Mouse (Mus musculus): ENCODE data around the gene Txndc5.
A peak's percentile ranks its signal among the peaks of the same experiment; 100 is the strongest.

Gene Txndc5

DNA sequence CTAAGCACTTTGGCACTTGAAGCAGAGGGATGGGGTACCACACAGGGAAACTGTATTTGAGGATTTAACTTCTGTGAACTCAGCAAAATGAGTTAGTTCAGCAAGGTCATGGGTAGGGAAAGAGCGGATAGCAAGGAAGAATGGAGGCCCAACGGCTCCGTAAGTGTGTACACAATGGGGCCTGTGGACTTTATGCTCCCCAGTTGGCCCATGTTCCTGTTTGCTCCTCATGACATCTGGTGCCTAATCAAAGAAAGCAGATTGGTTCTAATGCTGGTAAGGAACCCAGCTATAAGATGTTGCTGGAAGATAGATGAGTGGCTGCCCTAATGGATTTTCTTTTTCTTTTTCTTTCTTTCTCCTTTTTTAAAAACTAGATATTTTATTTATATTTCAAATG lies 3.4 kb downstream of the Txndc5 start:
- no peak for DNase-seq

DNA sequence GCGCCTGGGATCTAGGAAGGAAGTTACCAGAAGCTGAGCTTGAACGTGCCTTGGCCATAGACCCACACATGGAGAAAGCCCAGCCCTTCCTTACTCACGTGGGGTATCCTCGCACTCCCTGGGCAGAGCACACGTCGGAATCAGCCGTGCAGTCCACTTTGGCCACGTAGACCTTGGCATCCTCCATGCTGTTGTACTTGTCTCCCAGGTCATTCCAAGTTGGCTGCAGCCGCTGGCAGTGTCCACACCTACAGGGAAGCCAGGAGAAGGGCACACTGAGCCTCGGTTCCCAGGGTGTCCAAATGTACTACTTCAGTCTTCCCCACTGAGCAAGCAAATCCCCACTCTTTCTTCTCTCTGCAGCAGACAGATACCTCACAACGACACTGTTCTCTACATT lies 5.4 kb downstream of the Txndc5 start:
- no peak for DNase-seq

- no peak for DNase-seq
These were observed 6.5 kb downstream of the Txndc5 start for GRCm38 (mm10) chr13:38522056-38522654.

- DNase-seq: no peak
These were observed 8.3 kb downstream of the Txndc5 start for GRCm38 (mm10) chr13:38520299-38520698.

DNA sequence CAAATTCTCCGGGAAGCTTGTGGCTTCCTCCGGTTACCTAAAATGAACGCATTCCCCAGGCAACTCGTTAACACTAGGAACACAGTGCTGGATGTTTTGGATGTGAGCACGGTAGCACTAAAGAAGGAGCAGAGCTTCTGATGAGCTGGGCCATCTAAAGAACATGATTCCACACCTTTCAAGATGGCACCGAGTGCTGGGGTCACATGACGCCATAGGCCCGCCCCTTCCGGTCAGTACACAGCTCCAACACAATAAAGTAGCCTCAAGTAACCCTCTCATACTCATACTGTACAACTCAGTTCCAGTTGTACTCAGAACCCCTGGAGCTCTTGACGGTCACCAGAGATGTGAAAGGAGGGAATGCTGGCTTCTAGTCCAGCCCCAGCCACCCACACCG lies 12.0 kb downstream of the Txndc5 start:
- DNase-seq: no peak

DNA sequence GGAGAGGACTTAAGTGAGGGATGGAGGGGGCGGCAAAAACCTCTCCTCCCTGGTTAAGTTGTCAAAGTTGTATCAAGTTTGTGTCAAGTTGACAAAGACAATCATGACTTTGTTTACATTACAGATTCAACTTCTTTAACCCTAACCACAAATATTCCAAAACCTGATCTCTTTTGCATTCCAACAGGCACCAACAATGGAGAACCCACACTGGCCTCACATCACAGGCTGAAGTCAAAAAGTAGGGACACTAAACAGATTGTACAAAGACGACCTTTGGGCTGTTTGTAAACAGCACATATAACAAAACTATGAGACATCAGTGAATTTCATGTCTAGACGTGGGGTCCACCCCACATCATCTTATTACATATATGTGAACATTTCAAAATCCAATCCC lies 12.8 kb downstream of the Txndc5 start:
- DNase-seq: no peak

GRCm38 (mm10) chr13:38515431-38515830 lies 13.2 kb downstream of the Txndc5 start:
- DNase-seq: no peak

GRCm38 (mm10) chr13:38513921-38514320 lies 14.7 kb downstream of the Txndc5 start:
- no peak for DNase-seq

DNA sequence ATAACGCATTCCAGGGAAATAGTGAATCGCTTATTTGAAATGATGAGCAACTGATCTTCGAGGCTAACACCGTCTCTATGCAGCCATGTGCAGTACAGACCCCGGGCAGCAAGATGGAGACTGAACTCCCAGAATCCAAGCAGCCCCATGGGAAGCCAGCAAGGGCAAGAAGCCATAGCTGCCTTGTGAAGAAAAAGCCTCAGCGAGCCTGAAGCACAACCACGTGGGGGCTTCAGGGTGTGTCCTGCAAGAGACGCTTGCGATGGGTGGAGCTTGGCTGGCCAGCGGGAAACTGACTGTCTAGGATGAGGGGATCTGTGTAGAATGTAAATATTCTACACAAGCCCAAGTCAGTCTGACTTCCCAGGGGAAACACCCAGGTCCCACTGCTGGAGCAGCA lies 16.6 kb downstream of the Txndc5 start:
- DNase-seq: no peak

- no peak for DNase-seq
These were observed 18.8 kb downstream of the Txndc5 start for GRCm38 (mm10) chr13:38509681-38510341.

GRCm38 (mm10) chr13:38506936-38507335 lies 21.7 kb downstream of the Txndc5 start:
- no peak for DNase-seq

DNA sequence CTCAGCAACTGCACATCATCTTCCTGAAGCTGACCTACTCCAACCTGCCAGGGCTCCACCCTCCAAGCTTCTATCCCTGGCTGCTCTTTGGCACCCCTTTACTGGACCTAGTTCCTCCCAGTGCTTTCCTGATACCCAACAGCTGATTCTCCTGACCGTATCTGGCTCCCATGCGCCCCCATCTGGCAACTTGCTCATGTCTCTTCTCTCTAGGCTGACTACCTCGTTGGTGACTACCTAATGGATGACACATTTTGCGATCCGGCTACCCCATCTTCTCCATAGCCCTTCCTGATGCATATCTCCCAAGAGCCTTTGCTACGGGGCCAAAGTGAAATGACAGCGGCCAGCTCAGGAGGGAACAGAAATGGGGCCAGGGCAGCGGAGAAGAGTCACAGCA lies 22.3 kb downstream of the Txndc5 start:
- DNase-seq: peak; percentile 18

DNA sequence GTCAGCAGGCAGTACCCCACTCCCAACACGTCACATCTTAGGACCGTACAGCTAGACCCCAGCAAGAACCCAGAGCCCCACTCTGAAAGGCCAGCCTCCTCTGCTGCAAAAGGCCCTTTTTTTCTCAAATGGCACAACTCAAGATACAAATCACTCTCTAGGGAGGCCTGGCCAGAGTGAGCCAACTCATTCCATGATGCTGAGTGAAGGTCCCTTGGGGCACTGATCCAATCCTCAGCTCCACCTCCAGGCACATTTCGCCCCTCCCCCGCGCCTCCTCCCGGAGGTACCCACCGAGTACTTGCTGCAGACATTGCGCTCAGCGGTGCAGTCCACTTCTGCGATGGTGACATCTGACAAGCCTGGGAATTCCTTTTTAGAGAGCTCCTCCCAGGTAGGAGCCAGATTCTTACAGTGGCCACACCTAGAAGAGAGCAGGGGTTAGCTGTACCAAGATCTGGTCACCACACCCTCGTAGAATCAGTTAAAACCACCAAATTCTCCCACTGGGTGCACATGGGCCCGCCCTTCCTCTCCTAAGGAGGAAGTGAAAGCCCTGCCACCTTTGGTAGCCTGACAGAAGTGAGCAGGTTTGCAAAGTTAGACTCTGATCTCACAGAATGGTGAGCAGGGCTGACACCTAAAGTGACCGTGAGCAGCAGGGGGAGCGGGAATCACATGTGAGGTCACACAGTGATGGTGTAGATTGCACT lies 25.3 kb downstream of the Txndc5 start:
- DNase-seq: no peak

- no peak for DNase-seq
These were observed 27.3 kb downstream of the Txndc5 start for GRCm38 (mm10) chr13:38501314-38501713.

GRCm38 (mm10) chr13:38496715-38497114 lies 31.9 kb downstream of the Txndc5 start:
- DNase-seq: no peak

DNA sequence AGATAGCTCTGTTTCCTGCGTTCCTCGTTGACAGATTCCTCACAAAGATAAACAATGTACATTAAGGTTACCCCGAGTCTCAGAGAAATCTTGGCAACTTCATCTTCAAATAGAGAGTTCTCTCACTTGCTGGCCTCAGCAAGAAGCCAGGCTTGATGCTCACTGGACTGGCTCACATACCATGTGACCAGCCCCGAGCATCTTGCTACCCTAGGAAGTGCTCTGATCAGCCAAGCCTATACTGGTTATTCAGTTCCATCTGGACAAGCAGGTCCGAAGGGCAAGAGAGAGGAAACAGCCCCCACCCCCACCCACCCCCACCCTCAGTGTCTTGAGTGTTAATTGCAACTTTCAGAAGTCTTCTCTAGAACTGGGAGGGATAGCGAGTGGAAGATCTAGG lies 41.9 kb downstream of the Txndc5 start:
- no peak for DNase-seq

GRCm38 (mm10) chr13:38484701-38485100 lies 43.9 kb downstream of the Txndc5 start:
- no peak for DNase-seq

DNA sequence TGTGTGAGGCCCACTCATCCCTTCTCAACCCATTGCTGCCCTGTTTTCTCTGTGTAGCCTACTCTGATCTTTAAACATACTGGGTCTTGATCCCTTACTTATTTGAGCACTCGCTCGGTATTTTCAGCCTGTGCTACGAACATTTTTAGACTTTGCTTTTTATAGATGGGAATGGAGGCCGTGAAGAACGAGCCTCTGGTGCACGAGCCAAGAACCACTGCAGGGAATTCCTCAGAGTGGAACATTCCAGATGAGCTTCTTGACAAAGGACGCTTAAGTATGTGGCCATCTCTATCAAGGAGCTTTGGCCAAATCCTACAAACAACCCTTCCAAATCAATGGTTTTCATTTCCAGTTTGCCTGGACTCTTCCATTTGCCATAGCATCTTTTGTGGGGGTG lies 47.6 kb downstream of the Txndc5 start:
- no peak for DNase-seq

DNA sequence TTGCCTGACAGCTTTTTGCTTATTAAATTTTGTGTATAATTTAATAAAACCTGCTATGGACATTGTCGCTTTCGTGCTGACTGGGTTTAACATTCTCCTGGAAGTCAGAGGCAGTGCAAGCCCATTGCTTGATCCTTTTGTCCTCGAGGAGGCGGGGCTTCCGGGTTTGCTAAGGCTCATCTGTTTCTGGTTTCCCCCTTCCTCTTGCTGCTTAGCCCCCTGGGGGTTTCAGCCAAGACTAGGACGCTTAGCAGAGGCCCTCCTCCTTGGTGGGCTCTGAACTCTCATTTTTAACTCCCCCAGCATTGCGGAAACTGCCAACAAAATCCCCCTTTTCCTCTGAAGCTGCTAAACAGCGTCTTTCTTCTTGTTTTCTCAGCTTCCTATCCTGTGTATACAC lies 51.7 kb downstream of the Txndc5 start:
- no peak for DNase-seq

DNA sequence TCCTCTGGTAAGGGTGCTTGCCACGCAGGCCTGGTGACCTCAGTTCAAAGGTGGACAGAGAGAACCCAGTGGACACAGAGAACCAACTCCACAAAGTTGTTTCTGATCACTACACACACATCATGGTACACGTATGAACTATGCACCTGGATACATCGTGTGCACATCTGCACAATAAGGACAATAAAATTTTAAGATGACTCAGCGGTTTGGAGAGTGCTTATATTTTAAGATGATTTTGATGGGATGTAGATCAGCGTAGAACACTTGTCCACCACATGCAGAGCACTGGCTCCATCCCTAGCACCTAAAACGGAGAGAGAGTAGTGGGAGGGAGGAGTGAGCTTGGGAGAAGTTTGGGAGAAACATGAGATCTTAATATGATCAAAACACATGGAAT lies 55.1 kb downstream of the Txndc5 start:
- no peak for DNase-seq

DNA sequence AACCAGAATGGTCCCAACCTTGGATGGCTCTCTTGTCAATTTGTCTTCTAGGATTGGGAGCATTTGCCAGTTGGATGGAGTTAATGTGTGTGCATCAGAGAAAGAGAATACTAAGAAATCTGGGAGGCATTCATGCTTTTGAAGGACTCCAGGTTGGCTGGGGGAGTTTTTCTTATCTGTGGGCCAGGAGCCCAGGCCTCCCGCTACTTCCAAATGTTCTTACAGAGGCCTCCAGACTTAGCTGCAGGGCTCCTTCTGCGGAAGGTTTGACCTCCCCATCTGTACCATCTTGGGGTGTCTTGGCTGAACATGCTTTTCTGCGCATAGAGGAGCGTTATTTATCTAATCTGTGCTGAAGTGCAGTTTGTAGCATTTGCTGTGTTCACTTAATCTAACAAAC lies 56.0 kb downstream of the Txndc5 start:
- no peak for DNase-seq

DNA sequence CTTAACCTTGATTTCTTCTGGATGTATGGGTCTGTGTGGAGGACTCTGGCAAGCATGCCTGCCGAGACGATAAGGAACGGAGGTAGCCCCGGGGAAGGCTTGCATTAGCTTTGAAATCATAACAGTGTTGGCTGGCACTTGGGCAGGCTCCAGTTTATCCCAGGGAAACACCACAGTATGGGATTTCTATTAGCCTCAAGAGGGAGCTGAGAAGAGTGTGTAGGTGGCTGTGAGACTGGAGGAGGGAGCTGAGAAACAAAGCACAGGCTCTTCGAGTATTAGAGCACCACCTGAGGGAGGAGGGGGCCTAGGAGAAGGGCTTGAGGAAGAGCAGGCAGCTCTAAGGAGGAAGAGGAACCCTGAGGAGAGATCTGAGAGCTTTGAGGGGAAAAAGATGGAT lies 57.7 kb downstream of the Txndc5 start:
- DNase-seq: no peak

DNA sequence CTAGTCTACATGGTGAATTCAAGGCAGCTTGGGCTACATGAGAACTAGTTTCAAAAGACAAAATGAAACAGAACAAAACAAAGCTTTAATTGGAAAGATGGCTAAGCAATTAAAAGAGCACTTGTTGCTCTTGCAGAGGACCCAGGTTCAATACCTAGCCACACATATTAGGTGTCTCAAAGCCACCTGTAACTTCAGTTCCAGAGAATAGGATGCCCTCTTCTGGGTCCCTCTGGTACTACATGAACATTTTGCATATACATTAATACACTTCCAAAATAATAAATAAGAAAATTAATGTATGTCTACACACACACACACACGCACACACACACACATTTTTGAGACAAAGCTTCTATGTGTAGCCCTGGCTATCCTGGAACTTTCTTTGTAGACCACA lies 65.2 kb downstream of the Txndc5 start:
- DNase-seq: no peak

GRCm38 (mm10) chr13:38451446-38451845 lies 77.2 kb downstream of the Txndc5 start:
- DNase-seq: no peak

All from right cerebral cortex, postnatal 25 days (tissue).